Mouse (Mus musculus) adrenal gland, adult 8-10 months (tissue): Measurements from ENCODE around the gene Pde8a. TPM values are rescaled to one million over a fixed set of nuclear protein-coding genes. Genes with fewer than 3 reads are reported as not detected.

Experiments used
- DNase-seq: peaks from one replicate; pipeline ENCODE4 v3.0.0; 2022
- total RNA-seq, 4 experiments: library from RNA; stranded (reverse); gene quantifications; 2 replicates each; pipeline ENCODE4 v1.2.4; 2022

Gene Pde8a
- total RNA-seq, 4 experiments from 2014 or later: 22.3 to 41.0 (median 31.7) TPM

DNA sequence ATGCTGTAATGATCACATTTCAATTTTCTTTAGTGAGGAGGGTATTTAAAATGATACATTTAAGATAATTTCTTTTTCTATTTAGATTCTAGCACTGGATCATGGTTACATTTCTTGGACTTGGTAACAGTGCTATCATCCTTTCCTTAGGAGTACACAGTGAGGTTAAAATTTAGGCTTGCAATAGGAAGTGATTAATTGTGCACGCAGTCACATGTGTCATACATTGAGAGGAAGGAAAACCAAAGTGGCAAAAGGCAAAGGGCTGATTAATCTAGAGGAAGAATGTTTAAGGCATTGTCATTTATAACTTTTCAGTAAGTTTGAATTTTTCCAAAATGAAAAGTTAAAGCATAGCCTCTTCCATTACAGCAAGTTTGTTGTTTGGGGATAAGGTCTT, 67.8 kb downstream of the Pde8a start:
- DNase-seq: no peak

DNA sequence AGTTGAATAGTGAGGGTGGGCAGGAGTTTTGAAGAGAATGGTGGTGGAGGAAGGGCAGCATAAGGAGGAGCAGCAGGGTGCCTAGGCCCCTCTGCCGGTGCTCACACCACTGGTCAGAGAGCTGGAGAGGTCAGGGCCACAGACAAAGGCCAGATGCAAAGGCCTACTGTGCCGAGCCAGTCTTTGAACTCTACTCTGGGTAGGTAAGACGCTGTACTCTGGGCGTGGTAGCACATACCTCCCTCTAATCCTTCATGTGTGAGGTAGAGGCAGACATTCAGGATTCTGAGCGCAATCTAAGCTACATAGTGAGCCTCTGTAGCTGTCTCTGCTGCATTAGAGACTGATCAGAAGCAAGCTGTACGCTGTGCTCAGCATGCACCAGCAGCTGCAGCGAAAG, 73.1 kb downstream of the Pde8a start:
- DNase-seq: no peak

DNA sequence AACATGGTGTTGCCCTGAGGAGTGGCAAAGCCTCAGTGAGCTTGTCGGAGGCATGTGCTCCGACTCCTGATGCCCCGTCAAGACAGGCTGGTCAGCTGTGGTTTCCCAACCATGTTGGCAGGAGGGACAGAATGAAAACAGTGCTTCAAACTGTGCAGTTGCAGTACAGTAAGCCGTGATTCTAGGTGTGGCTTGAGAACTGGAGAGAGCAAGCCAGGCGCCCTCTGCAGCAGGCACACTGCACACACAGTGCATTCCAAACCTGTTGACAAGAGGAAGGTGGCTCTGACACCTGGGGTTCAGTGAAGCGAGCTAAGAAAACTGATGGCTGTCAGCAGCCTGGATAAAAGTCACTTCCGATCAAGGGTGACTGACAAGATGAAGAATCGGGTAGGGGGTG, 73.5 kb downstream of the Pde8a start:
- DNase-seq: no peak

DNA sequence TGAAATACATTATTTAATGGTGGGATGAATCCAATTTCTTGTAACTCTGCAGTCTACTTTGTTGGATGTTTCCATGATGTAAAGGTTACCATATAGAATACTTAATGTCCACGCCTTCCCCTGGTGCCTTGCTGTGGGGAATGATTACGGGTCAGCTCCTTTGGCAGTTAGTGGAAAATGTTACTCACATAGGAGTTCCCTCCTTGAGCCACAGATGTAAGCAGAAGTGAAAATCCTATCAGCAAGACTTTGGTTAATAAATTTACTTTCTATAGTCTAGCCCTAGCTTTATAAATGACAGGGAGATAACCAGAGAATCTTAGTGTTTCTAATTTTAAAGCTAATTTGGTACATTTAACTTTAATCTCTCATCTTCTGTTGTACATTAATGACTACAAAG, 81.8 kb downstream of the Pde8a start:
- no peak for DNase-seq

DNA sequence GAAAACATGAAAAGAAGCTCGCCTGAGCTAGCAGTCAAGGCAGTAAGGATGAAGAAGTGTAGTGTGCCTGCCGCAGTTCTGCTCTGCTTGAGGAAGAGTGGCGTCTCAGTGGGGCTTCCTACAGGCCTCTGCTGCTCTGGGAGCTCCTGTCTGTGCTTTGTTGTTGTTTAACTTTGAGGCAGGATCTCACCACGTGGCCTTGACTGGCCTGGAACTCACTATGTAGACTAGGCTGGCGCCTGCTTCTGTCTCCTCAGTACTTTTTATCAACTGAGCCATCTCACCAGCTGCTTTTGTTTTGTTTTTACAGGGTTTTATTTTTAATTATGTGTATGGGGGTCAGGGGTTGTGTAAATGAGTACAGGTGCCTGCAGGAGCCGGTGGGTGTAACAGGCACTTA, 84.8 kb downstream of the Pde8a start:
- DNase-seq: no peak

DNA sequence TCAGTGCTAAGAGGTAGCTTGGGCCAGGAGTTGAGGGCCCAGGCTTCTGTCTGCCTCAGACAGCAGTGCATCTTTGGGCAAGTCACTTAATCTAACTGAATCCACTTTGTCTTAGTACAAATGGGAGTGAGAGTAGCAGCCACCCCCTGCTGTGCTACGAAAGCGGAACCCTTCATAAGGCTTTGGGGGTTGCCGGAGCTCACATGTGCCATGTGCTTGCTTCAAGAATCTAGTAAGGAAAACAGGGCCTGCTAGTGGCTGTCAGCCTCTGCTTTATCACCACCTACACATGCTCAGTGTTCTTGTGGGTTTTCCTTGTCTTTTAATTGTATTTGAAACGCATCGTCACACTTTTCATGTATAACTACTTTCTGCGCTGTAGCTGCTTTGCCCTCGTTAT, 87.9 kb downstream of the Pde8a start:
- no peak for DNase-seq

DNA sequence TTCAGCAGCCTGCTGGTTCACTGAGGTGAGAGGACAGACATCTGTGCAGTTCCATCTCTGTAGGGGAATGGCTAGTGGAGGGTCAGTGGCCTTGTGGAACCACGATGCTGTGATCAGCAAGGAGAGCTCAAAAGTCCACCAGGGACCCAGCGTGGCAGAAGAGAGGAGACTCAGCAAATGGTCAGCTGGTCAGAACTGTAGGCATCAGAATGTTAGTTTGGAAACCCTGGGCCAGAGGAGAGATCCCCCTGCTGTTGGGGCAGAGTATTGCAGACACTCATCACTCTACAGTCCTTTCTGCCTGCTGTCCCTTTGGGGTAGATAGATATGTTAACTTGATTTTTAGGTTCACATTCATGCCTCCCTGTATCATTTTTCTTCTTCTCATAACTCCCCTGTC, 90.3 kb downstream of the Pde8a start:
- DNase-seq: no peak

DNA sequence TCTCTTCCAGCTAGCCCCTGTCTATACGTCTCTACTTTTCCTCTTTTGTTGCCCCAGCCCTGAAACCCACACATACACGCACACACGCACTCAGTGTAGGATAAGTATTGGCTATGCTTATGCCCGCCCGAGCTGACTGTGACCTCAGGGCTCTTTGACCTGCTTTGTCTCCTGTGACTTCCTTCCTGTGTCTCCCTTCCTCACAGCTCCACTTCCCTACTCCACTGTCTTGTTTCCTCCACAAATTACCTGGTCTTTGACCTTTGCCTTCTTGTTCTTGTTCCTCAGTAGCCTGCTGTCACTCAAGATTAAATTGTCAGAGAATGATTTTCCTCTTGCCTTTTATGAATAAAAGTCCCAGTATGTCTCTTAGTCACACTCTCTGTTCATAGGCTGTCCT, 90.7 kb downstream of the Pde8a start:
- no peak for DNase-seq

DNA sequence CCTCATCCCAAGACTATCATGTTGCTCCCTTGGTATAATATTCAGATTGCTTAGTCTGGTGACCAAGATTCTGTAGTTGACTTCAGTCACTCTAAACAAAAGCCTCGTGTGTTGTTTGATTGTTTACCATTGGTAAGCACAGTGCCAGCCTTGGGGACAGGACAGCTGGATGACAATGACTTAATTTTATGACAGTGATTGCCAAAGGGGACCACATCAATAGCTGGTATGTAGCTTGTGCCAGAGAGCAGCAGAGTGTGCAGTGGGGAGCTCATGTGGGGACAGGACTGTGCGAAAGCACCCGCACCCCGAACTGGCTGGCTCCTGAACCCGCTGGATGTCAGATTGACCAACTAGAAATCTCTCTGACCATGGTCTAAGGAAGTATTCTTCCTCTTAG, 91.3 kb downstream of the Pde8a start:
- no peak for DNase-seq

DNA sequence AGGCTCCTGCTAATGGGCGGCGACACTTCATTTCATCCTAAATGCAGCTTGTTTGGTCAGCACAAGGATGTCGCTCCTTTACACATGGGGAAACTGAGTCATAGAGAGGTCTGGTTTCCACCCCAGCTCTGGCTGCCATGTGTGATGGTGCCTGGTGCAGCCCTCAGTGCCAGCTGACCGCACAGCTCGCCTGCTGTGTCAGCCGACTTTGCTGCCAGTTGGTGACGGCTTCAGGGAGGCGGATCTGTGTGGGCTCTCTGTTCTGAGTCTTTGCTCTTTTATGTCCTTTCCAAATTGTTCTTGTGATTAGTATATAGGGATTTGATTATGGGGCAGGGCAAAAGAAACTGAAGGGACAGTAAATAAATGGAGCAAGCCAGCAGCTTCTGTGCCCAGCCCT, 94.3 kb downstream of the Pde8a start:
- DNase-seq: no peak

DNA sequence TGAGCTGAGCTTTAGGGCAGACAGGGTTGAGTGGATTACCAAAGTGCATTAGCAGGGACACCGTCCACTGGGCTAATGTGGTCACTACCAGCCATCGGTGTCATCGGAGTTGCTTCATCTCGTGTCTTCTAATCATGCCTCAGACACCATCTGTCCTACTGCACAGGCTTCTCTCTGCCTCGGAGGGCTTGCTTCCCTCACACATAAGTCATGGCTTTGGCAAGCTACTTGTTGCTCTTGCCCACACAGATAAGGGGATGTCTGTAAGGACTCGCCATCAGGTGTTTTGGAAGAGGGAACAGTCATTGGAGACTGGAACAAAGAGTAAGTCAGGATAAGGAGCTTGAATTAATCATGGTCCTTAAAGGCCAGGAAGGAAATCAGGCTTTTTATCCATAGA, 95.9 kb downstream of the Pde8a start:
- no peak for DNase-seq

DNA sequence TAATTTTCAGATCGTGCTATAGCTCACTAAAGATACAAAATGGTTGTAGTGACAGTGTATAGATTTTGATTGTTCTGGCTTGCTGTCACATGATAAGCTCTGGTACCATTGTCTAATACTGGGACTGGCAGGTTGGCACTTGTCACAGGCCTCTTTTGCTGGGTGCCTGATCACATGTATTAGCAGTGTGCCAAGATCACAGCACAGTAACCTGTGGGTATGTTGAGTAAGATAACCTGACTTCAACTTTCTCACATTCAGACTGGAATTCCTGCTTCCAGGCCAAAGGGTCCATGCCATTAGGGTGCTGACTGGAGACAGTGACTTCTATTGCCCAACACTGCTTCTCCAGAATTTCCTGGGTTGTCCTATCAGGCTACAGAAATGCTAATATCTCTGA, 97.7 kb downstream of the Pde8a start:
- DNase-seq: no peak

DNA sequence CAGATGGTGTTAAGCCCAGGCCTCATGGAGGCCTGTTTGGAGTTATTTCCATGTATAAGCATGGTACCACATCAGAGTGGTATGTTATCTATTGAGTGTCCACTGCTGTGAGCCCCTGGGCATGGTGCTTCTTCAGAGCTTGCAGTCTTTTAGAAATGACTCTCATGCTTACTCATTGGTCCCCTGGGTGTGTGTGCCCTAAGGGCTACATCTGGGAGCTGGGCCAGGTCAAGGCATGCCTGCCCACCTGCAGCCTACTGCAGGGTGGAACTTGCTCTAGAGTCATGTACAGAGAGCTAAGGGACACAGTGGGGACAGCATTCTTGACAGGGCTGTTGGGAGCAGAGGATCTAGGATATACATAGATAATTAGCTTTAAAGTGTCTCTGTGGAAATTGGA, 98.2 kb downstream of the Pde8a start:
- DNase-seq: no peak

DNA sequence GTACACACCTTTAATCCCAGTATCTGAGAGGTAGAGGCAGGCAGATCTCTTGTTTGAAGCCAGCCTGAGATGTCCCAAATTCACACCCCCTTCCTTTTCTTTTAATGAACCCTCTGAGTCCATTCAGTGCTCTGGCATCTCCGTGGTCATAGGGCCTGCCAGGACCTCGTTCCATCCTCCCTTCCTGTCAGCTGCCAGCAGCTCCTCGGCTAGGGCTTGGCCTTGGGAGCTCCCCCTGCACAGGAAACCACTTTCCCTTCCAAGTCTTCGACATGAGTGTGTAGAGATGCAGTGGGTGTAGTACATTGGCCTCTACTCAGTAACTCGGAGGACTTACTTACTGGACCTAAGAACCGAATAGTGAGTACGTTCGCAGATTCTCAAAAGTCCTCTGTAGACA, 102.2 kb downstream of the Pde8a start:
- no peak for DNase-seq

DNA sequence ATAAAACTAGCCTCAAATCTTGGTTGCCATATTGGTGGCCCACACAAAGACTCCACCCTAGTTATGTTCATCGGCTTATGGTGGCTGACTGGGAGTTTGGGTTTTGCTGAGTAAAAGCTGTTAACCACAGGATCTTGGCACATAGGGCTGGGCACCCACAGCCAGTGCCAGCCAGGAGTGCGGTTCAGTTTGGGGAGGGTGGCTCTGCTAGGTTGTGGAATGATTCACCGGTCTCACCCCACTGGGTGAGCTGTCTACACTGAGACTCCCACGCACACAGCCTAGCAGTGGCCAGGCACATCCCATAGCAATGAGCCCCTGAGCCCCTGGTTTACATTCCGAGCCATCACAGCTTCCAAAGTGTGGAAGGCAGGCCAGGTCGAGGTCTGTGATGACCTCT, 106.4 kb downstream of the Pde8a start:
- DNase-seq: no peak

DNA sequence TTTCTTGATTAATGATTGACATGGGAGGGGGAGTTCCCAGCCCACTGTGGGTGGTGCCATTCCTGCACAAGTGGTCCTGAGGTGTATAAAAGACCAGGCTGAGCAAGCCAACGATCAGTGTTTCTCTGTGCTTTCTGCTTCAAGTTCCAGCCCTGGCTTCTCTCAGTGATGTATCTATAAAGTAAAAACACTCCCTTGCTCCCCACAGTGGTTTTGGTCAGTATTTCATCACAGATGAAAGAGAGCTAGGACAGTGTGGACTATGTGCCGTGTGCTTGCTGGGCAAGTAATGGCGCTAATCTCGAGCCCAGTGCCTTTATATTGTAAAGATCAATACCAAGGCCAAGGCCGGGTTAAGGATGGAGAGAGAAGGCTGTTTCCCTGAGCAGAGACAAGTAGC, 108.4 kb downstream of the Pde8a start:
- no peak for DNase-seq

DNA sequence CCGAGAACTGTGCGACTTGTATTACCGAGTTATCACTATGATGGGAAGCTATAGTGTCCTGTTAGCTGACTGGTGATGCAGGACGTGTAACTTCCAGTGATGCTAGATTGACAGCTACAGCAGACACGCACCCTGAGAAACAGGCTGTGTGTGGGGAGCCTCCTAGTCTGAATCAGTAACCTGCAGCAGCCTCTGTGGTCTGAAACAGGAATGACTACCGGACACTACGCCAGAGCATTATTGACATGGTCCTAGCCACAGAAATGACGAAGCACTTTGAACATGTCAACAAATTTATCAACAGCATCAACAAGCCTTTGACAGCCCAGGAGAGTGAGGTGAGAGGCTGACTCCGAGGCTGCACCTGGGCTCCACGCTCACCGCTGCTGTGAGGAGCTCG, 112.6 kb downstream of the Pde8a start:
- DNase-seq: no peak

DNA sequence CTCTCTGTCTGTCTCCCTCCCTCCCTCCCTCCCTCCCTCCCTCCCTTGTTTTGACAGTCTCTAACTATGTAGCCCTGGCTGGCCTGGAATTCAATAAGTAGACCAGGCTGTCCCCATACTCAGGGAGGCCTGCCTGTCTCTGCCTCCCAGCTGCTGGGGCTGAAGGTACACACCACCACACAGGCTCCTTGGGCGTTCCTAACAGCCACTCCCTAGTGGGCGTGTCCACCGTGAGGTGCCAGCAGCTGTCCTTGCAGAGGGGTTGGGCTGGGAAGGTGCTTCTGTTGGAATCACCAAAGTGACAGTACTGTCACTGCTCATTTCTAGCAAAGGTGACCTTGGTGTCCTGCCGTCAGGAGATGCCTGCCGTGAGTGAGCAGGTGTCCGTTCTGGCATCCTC, 113.5 kb downstream of the Pde8a start:
- no peak for DNase-seq

DNA sequence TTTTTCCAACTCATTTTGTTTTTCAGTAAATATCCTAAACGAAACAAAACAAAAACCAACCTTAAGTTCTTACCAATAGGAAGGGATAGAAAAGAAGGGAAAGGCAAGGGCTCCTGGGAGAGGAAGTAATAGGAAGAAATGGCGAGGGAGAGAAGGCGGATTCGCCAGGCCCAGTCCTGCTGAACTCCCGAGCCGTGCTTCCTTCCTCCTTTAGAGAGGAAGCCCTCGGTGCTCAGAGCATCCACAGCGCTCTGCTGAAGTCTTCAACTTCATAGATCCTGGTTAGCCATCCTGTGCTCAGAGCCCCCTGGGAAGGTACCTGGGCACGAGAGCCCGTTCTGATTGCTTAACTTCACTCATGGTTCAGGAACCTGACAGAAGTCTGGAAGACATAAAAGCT, 114.3 kb downstream of the Pde8a start:
- no peak for DNase-seq

DNA sequence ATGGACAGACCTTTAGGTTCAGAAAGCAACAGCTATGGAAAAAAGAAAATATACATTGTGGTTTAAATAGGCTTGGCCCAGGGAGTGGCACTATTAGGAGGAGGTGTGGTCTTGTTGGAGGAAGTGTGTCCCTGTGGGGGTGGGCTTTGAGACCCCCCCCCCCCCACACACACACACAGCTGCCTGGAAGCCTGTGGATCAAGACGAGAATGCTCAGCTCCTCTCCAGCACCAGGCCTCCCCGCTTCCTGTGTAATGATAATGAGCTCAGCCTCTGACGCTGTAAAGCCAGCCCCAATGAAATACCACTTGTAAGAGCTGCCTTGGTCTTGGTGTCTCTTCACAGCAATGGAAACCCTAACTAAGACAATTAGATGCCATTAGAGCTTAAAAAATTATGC, 117.4 kb downstream of the Pde8a start:
- no peak for DNase-seq

DNA sequence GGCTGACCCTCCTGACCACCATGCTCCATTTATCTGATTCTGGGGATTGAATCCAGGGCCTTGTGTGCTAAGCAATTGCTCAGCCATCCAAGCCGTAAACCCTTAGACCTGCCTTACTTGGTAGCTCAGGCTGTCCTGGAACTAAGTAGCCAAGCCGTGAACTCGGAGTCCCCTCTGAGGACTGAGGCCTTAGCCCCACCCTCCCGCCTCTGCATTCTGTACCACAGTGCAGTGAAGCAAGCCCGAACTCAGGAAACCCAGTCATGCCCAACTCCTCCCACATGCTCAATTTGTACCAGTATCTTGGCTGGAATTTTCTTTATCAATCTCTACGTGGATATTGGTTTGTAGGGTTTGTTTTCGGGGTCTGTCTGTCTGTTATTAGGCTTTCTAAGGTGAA, 118.5 kb downstream of the Pde8a start:
- no peak for DNase-seq

DNA sequence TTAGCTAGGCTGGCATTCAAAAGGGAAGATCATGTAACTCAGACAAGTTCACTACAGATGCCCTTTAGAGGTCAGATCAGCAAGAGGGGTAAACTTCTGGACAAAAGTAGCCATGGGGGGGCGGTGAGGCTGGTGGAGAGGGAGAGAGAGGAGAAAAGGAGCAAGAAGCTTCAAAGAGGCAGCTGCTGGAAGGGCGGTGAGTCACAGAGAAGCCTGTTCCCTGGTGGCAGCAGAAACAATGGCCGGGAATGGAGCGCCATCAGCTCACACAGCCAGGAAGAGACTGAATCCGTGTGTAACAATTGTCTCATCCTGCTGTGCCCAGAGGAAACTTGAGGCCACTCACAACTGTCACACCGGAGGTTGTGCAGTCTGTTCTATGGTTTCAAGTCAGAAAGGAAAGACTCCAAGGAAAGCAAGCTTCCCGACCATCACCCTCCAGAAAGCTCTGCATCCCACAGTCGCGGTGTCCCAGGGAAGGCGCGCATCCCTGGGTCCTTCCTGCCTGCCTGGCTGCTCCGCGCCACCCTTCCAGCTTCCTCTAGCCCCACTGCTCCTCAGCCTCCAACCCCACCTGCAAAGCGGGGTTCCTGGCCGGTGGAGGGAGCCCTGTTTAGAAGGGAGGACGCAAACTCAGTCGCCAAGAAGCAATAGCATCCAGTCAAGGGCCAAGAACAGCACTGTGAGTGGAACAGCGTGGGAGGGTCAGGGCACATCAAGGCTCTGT, 122.5 kb downstream of the Pde8a start:
- no peak for DNase-seq

DNA sequence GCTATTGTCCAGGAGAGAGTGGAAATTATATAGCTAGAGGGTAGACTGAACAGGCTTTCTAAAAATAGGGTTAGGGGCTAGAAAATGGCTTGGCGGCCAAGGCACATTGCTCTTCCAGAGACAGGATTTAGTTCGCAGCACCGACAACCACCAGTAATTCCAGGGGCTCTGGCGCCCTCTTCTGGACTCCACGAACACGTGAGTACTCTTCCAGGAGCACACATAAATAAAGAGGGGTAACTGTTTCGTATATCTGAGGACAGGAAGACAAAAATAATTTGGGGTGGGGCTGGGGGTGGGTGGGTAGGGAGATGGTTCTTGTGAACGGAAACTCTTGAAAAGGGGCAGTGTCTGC, 123.0 kb downstream of the Pde8a start:
- DNase-seq: no peak

DNA sequence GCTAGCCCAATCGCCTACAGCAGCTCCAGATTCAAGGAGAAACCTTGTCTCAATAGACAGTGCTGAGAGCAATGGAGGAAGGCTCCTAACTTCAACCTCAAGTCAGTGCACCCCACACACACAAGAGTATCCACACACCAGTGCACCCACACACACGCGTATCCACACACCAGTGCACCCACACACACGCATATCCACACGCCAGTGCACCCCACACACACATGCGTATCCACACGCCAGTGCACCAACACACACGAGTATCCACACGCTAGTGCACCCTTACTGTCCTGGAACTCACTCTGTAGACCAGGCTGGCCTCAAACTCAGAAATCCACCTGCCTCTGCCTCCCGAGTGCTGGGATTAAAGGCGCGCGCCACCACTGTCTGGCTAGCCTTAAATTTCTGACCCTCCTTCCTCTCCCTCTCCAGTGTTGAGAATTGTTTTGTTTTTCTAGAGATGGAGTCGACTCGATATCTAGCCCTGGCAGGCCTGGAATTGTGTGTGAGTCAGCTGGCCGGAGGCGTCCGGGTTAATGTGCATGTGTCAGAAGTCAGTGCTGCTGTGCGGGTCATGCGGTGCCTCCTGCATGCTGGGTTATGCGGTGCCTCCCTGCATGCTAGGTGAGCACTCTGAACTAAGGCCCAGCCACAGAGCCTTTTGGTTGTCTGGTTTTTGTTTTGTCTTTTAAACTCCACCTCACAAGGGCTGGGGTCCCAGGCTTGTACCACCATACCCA, 124.6 kb downstream of the Pde8a start:
- no peak for DNase-seq

DNA sequence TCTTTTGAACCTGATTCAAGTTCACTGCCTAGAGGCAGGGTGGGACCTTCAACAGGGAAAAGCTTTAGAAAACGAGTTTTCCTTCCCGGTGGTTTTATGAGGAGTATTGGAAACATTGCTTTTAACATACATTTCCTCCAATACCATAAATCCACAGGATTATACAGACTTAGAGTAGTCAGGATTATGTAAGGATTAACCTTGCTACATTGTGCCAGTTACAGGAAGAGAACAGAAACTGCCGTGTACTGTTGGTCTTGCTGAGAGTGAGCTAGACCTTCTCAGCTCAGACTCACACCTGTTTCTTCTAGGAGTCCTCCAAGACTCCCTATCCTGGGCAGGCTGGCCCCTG, 125.1 kb downstream of the Pde8a start:
- DNase-seq: no peak
